Mouse (Mus musculus): ENCODE data around the gene Ano10.

Gene Ano10

GRCm38 (mm10) chr9:122288416-122288815, 5.8 kb downstream of the Ano10 start:
- DNase-seq = no peak

DNA sequence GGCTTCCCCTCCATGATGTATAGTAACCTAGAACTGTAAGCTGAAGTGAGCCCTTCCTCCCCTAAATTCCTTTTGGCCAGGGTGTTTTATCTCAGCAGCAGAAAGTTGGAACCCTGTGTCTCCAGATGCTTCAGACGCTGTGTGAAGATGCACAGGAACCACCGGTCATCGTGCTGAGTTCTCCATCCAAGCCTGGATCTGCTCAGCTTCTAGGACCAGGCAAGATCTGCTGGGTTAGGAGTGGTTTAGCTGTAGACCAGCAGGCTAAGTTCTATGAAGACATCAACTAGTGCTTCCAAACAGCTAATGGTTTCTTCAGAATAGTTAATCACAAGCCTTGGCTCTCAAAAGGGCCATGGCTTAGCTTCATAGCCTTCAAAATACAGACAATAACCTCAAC, 6.7 kb downstream of the Ano10 start:
- no peak for DNase-seq

DNA sequence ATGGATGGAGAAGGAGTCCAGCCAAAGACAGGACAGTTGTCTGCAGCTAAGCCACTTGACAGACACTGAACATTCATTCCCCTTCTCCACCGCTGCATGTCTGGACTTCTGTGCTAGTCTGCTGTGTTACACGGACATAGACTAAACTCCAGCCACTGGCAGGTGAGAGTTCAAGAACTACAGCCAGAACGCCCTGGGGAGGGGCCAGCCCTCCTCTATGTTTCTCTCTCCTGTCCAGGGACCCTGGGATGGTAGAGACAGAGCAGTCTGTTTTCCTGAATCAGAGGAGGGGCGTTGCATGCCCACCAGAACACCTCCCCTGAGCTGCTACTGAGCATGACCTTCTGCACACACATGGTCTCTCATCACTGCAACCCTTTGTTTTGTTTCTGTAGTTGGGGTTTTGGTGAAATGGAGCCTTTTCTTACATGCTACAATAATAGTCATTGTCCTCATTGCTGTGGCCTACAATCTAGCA, 8.4 kb downstream of the Ano10 start:
- no peak for DNase-seq

GRCm38 (mm10) chr9:122285146-122285832, 8.9 kb downstream of the Ano10 start:
- no peak for DNase-seq

DNA sequence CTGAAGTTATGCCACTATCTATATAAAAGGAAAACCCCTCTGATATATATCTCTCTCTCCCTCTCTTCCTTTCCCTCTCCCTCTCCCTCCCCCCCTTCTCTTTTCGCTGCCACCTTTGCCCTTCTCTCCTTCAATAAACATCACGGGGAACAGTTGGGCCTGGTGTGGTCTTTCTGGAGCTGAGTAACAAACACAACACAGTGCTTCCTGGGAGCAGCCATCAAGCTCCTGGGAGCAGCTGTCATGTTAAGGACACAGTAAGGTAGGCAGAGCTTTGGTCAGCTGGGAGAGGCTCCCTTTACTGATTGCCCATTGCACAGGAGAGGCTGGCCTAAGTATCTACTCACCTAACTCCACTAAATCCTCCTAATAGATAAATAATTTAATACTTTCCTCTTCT, 9.5 kb downstream of the Ano10 start:
- no peak for DNase-seq

DNA sequence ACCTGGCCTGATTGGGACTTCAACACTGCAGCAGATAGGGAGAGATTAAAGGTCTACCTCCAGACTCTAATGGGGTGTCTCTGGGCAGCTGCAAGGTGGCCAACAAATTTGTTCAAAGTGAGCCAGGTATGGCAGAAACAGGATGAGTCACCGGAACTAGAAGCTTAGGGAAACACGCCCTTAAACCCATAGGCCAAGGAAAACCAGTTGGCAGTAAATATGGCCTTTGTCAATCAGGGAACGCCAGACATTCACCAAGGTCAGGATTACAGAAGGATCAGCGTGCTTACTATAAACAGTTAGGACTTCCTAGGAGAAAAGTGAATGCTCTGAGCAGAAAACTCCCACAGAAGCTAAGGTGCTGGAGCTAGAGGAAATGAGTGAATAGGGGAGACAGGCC, 13.2 kb downstream of the Ano10 start:
- no peak for DNase-seq

- no peak for DNase-seq
Measured at GRCm38 (mm10) chr9:122276665-122277064, 17.6 kb downstream of the Ano10 start.

DNA sequence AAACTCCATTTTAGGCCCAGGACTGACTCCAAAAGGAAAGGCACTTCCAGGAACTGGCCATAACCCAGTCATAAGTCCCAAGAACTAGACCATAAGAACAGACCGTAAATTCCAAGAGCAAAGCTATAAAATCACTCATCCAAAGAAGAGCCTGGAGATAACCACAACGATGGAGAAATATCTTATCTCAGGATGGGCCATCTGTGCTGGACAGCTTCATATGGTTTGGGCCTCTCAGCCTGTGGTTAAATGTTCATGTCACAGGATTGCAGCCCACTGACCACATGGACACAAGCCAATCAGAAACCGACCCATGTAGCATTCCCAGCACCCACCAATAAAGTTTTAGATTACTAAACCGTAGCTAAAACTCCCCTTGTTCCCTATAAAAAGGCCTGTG, 18.1 kb downstream of the Ano10 start:
- DNase-seq = no peak

GRCm38 (mm10) chr9:122274346-122274745, 19.9 kb downstream of the Ano10 start:
- DNase-seq = no peak

DNA sequence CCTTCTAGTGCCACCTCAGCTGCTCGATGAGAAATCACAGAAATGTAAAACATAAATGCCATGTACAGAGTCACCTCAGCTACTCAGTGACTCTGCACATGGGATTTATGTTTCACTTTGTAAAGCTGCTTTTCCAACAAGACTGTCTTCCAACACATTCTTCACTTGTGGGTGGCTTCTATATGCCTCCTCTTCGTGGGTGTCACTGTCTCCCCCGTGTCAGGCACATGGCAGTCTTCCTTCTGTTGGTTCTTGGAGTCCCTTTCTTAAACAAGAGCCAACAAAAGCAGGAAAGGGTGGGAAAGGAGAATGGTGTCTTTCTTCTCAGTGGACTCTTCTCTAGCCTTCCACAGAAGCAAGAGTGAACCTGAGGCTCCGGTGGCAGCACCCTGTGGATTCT, 20.3 kb downstream of the Ano10 start:
- no peak for DNase-seq

GRCm38 (mm10) chr9:122271866-122272265, 22.4 kb downstream of the Ano10 start:
- no peak for DNase-seq

- no peak for DNase-seq
Measured at GRCm38 (mm10) chr9:122271318-122271717, 22.9 kb downstream of the Ano10 start.

GRCm38 (mm10) chr9:122270913-122271312, 23.3 kb downstream of the Ano10 start:
- no peak for DNase-seq

GRCm38 (mm10) chr9:122269256-122270041, 24.8 kb downstream of the Ano10 start:
- DNase-seq = no peak

DNA sequence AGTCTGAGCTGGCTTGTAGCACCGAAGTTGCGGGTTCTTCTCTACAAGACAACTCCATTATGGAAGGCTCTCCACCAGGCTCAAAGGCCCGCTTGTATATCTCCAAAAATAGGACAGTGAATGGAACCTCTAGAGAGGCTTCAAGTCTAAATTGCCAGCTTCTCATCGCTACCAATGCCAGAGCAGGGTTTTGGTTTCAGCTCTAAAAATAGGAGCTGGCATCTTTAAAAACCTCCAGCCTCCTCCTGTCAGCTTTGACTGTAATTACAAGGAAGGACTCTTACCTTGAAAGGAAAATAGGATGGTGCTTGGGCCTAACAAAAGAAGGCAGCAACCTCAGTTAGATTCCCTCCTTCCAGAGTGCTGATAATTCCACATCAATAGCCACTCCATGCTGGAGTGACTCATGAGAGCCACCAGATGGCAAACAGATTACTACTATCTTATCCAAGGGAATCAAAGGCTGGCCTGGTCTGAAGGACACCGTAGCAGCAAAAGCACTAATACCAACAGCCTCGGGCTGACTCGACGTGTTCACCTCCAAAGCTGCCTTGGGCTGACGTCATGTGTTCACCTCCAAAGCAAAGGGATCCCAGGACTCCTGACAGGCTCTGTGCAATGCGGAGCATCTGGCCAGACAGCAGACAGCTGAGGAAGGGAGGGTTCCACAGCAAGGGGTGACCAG, 28.6 kb downstream of the Ano10 start:
- no peak for DNase-seq

- no peak for DNase-seq
Measured at GRCm38 (mm10) chr9:122263140-122263539, 31.1 kb downstream of the Ano10 start.

DNA sequence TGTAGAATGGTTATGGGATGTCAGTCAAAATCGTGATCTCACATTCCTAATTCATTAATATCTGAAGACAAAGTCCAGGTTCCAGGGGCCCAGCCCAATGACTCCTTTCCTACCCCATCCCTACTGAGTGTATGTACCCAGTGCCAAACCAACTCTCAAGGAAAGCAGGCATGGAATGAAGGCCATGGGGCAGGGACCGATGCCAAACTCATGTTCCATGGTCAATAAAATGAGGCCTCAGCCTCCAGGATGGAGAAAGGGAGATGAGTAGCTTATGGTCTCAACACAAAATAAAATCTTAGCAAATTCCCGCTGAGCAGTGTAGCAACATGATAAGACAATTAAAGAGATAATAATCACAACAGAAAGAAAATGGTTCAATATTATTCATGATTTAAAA, 39.8 kb downstream of the Ano10 start:
- no peak for DNase-seq

DNA sequence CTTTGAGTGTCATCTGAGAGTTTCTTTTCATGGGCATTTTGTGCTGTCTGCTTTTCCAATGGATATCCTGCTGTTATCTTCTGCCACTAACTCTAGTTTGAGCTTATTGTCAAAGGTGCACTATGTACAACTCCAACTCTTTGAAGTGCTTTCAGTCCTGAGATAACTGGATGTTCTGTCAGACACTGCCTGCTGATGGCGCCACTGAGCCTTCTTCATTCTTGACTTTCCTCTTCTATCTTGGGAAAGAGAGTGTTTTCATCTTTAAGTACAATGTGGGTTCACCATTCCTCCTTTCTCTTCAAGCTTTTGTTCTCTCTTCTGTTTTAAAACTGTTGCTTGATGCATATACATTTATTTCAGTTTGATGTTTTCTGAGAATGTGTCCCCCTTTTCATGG, 42.1 kb downstream of the Ano10 start:
- no peak for DNase-seq

DNA sequence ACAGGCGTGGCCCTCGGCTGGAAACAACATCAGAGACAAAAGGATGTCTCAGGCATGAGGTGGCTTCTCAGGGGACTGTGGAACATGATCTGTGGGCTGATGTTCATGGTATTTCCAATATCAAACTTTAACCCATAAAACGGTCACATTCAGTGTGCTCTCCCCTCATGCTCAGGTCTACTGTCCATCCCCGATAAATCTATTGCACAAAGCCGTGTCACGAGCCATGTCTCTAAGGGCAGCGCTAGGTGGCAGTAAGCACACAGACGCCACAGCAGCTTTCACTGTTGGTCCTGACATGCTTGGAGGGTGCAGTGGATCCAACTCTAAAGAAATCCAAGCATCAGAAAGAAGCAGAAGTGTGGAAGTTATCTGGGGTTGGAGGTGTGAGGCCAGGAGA, 46.1 kb downstream of the Ano10 start:
- DNase-seq = peak; percentile 20

DNA sequence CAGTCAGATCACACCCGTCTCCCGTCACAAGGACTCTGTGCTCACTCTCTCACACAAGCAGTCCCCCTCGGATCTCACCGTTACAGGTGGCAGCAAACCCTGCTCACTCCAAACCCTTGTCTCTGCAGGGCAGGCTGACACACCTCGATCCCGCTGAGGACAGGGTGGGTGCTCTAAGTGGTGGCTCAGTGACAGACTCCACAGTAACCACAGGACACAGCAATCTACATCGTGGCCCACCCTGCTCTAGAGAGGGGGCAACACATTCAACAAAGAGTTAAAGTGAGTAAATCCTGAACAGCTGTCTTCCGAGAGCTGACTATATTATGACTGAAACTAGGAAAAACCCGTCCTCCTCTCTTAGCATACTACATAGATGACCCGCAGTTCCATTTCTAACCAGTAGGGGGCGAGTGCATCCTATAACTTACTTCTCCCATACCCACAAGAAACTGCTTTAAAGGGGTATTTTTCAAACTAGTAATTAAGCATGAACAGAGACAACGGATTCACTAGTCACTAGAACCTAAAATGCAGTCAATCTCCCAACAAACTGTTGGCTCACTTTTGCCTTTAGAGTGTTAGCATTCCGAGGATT, 46.7 kb downstream of the Ano10 start:
- DNase-seq = peak; percentile 58

- DNase-seq = no peak
Measured at GRCm38 (mm10) chr9:122245879-122246278, 48.3 kb downstream of the Ano10 start.

- DNase-seq = no peak
Measured at GRCm38 (mm10) chr9:122245471-122245870, 48.8 kb downstream of the Ano10 start.

DNA sequence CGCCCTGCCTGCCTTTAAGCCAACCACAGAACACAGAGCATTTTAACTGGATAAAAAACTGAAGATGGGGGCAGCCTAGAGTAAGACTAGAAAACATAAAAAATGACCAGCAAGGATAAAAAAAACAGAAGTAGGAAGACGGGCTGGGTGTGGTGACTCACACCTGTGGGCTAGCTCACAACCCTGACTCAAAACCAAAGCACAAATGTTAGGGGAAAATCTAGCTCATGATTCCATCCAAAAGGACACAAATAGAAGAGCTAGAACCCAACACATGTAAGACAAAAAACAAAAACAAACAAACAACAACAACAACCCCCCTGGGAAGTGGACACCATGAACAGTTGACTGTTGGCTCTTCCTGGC, 49.4 kb downstream of the Ano10 start:
- no peak for DNase-seq
